ENCODE assay signal across 10 mouse cellular contexts in the genomic region with DNA sequence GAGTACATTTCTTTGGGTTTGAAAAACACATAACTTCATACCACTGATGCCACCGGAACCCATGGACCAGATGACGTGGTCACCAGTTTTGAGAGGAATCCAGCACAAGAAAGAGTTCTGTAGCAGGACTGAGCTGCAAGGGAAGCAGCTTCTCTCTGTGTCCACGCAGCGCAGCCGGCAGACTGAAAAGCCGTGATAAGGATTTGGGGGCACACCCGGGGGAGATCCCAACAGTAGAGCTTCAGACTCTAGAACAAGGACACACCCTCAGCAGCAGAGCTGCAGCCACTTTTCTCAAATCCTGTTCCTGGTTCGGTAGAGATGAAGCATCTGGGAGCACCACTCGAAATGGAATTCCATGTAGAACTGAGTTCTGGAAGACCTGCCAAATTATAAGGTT.
"Had no signal": no experiment of that assay in that cellular context is flagged by ENCODE, and none has a peak within 500 bp of the region (broad histone marks: within the 10 kb centered on the region; RNA-seq: fewer than 3 reads in every experiment).

No protein-coding gene starts in this region.

- H3K36me3 ChIP-seq: liver, embryonic 15.5 days; lung, embryonic 15.5 days had no signal

- H3K4me2 ChIP-seq: lung, embryonic 15.5 days; midbrain, embryonic 11.5 days had no signal

- H3K4me3 ChIP-seq: left cerebral cortex, adult 2 months; liver, embryonic 15.5 days; lung, embryonic 15.5 days had no signal

- H3K27me3 ChIP-seq: liver, embryonic 15.5 days; lung, embryonic 15.5 days had no signal

- DNase-seq: layer of hippocampus, adult 9-11 months; layer of hippocampus, postnatal 36 days; midbrain, embryonic 14.5 days; thymus, adult 18-20 months; thymus, postnatal 36 days had no signal

- H3K4me1 ChIP-seq: lung, embryonic 15.5 days had no signal

- H3K27ac ChIP-seq: left cerebral cortex, adult 2 months; liver, embryonic 15.5 days; lung, embryonic 15.5 days had no signal

- H3K9me3 ChIP-seq: liver, embryonic 15.5 days; lung, embryonic 15.5 days; megakaryocyte, embryonic 14.5 days had no signal

- H3K9ac ChIP-seq: liver, embryonic 15.5 days; lung, embryonic 15.5 days had no signal
